Mouse (Mus musculus) olfactory bulb, adult 2 months (tissue): ENCODE data around the gene Actb.

Source experiments
- CTCF ChIP-seq: fragments of 200-500 bp; IDR thresholded peaks from 2 replicates; pipeline ENCODE4 v1.5.1; 2012; ENCODE audit warnings: low read depth, mild to moderate bottlenecking, low read length, moderate library complexity; ENCODE audit not compliant: insufficient read depth
- POLR2A ChIP-seq: fragments of 200-500 bp; IDR thresholded peaks from 2 replicates; pipeline ENCODE4 v1.6.1; 2012; ENCODE audit warnings: mild to moderate bottlenecking, low read depth, low read length, moderate library complexity; ENCODE audit not compliant: insufficient read depth

DNA sequence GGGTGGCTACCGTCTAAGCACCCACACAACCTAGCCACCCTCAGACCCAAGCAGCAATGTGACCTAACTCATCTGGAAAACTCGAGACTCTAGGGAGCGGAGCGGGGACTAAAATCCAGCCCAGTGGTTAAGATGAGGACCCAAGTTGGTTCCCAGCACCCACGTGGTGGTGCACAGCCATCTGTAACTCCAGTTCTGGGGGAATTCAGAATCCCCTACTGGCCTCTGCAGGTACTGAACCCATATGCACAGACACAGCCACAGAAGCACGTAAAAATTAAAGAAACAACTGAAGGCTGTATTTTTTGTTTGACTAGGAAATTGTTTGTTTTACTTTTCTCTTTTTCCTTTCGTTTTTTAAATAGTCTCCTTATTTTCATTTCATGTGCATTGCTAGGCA is 32.8 kb downstream of the Actb start:
- TF ChIP-seq CTCF (no peak), POLR2A (no peak)
